Mouse (Mus musculus) embryonic fibroblast, embryonic 13.5 days (primary cell): ENCODE data around the gene Zzef1.

Experiments
- CTCF ChIP-seq: IDR thresholded peaks from 2 replicates; pipeline ENCODE4 v1.5.1; 2011; ENCODE audit warnings: mild to moderate bottlenecking, control low read depth, low read length, moderate library complexity, borderline replicate concordance; ENCODE audit not compliant: insufficient read depth
- POLR2A ChIP-seq: IDR thresholded peaks from 2 replicates; pipeline ENCODE4 v1.6.1; 2011; ENCODE audit warnings: low read depth, mild to moderate bottlenecking, control low read depth, low read length, moderate library complexity

DNA sequence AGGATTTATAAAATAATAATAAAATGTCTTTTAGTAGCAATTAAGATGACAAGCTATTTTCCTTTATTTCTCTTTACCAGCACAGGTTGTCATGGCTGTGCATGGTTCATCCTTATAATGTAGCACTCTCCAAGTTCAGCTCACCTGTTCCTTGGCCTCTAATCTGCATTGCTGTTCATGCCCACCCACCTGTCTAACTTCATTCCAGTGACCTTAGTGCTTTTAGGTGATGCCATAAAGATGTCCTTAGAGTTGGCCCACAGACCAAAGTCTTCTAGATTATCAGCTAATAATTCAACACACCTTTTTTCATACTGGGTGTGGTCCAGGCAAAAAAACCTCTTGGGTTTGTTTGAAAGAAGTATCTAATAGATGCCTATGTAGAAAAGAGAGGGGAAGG is 5.2 kb downstream of the Zzef1 start:
- no peak for TF ChIP-seq POLR2A
- TF ChIP-seq CTCF = no peak
